Mouse (Mus musculus) CH12.LX (cell line): ENCODE data around the gene Bsn.
A peak's percentile ranks its signal among the peaks of the same experiment; 100 is the strongest.

Experiments used
- BHLHE40 ChIP-seq: IDR thresholded peaks from 2 replicates; pipeline ENCODE4 v1.6.1; 2011; ENCODE audit warnings: mild to moderate bottlenecking, low read depth, low read length, improper control_type of control experiment
- CHD2 ChIP-seq: IDR thresholded peaks from 2 replicates; pipeline ENCODE4 v1.6.1; 2011; ENCODE audit warnings: low read length, improper control_type of control experiment
- CTCF ChIP-seq, 2 experiments: IDR thresholded peaks in 1 of 2; conservative IDR thresholded peaks in 1 of 2; 2 replicates each; pipeline ENCODE4 v1.5.1; 2011 to 2012; ENCODE audit warnings: low read depth in 2 of 2, low read length in 2 of 2, improper control_type of control experiment in 1 of 2, inconsistent platforms in 1 of 2, mild to moderate bottlenecking in 1 of 2, moderate library complexity in 1 of 2
- E2F4 ChIP-seq: IDR thresholded peaks from 2 replicates; pipeline ENCODE4 v1.6.1; 2011; ENCODE audit warnings: low read depth, low read length, improper control_type of control experiment; ENCODE audit not compliant: insufficient replicate concordance
- GABPA ChIP-seq: IDR thresholded peaks from 2 replicates; pipeline ENCODE4 v1.6.1; 2012; ENCODE audit warnings: low read depth, low read length, improper control_type of control experiment, inconsistent platforms; ENCODE audit not compliant: insufficient replicate concordance
- MAFK ChIP-seq: IDR thresholded peaks from 2 replicates; pipeline ENCODE4 v1.6.1; 2011; ENCODE audit warnings: low read length, improper control_type of control experiment; ENCODE audit not compliant: insufficient replicate concordance
- MYC ChIP-seq: IDR thresholded peaks from 2 replicates; pipeline ENCODE4 v1.6.1; 2011; ENCODE audit warnings: low read depth, mild to moderate bottlenecking, improper control_type of control experiment, low read length
- NELFE ChIP-seq: IDR thresholded peaks from 2 replicates; pipeline ENCODE4 v1.6.1; 2011; ENCODE audit warnings: low read depth, low read length, improper control_type of control experiment
- POLR2A ChIP-seq: IDR thresholded peaks from 2 replicates; pipeline ENCODE4 v1.6.1; 2011; ENCODE audit warnings: low read depth, mild to moderate bottlenecking, improper control_type of control experiment, low read length
- RAD21 ChIP-seq: IDR thresholded peaks from 2 replicates; pipeline ENCODE4 v1.6.1; 2011; ENCODE audit warnings: low read depth, mild to moderate bottlenecking, low read length, improper control_type of control experiment, moderate library complexity
- USF1 ChIP-seq: IDR thresholded peaks from 2 replicates; pipeline ENCODE4 v1.6.1; 2014; ENCODE audit warnings: low read depth, mild to moderate bottlenecking, inconsistent platforms, low read length, improper control_type of control experiment
- ZNF384 ChIP-seq: IDR thresholded peaks from 2 replicates; pipeline ENCODE4 v1.6.1; 2012; ENCODE audit warnings: low read depth, low read length, improper control_type of control experiment, inconsistent platforms

- TF ChIP-seq CTCF (conservative IDR thresholded peaks at IDR 0.05 in 1 of 2, IDR thresholded peaks at IDR 0.05 in 1 of 2; ENCODE audit: low read depth in 2 of 2, low read length in 2 of 2): peak in 1 of 2 experiments; percentile 71; a peak in 3 of 4 replicates
- no peak for TF ChIP-seq POLR2A
- TF ChIP-seq BHLHE40: no peak
- TF ChIP-seq NELFE: no peak
- TF ChIP-seq USF1: no peak
- peak; percentile 35; the same call in 1 of the 2 replicates for TF ChIP-seq MYC
- TF ChIP-seq ZNF384: no peak
- no peak for TF ChIP-seq CHD2
- TF ChIP-seq GABPA: no peak
- TF ChIP-seq RAD21: peak; percentile 64
- TF ChIP-seq MAFK: no peak
- TF ChIP-seq E2F4: no peak
Observed at GRCm38 (mm10) chr9:108139963-108140695, 50.1 kb downstream of the Bsn start.
